Mouse (Mus musculus) forebrain, embryonic 15.5 days (tissue): ENCODE data around the gene Lmo4. TPM values are rescaled to one million over a fixed set of nuclear protein-coding genes. Genes with fewer than 3 reads are reported as not detected.

Source experiments
- ATAC-seq: fragments of 200-750 bp; cut with Nextera tagmentation; replicated peaks from 2 replicates; pipeline ENCODE4 v1.8.0; 2017; ENCODE audit warnings: mild to moderate bottlenecking, moderate TSS enrichment, moderate library complexity
- H3K27ac ChIP-seq: fragments of 300-500 bp; sonication (generic); replicated peaks from 2 replicates; pipeline ENCODE4 v1.5.1; 2015; ENCODE audit warnings: mild to moderate bottlenecking, inconsistent platforms
- H3K27me3 ChIP-seq: fragments of 300-500 bp; sonication (generic); 2 replicates; pipeline ENCODE4 v1.6.1; 2015; ENCODE audit warnings: inconsistent platforms
- H3K36me3 ChIP-seq: fragments of 300-500 bp; sonication (generic); 2 replicates; pipeline ENCODE4 v1.6.1; 2015; ENCODE audit warnings: mild to moderate bottlenecking, inconsistent platforms
- H3K4me1 ChIP-seq: fragments of 300-500 bp; sonication (generic); 2 replicates; pipeline ENCODE4 v1.6.1; 2015; ENCODE audit warnings: inconsistent platforms
- H3K4me2 ChIP-seq: fragments of 300-500 bp; sonication (generic); replicated peaks from 2 replicates; pipeline ENCODE4 v1.6.1; 2015; ENCODE audit warnings: mild to moderate bottlenecking, inconsistent platforms
- H3K4me3 ChIP-seq: fragments of 300-500 bp; sonication (generic); 2 replicates; pipeline ENCODE4 v1.5.1; 2015; ENCODE audit warnings: mild to moderate bottlenecking, inconsistent platforms
- H3K9ac ChIP-seq: fragments of 300-500 bp; sonication (generic); replicated peaks from 2 replicates; pipeline ENCODE4 v1.6.1; 2015; ENCODE audit warnings: mild to moderate bottlenecking, inconsistent platforms
- H3K9me3 ChIP-seq: fragments of 300-500 bp; sonication (generic); 2 replicates; pipeline ENCODE4 v1.6.1; 2016; ENCODE audit warnings: inconsistent platforms
- WGBS: fragments of 180-500 bp; shearing (Covaris S2); methylation state at CpG from one replicate; pipeline ENCODE4 v1.1.7; 2015; ENCODE audit warnings: mixed read lengths; 5-methylcytosine and 5-hydroxymethylcytosine counted together
- polyA plus RNA-seq: library from polyadenylated mRNA; unstranded; fragments of >200 nt; fragmentation: Nextera tagmentation; extraction: Ambion mirVana; gene quantifications from 2 replicates; pipeline ENCODE4 v1.2.1, GENCODE M21; 2015

Gene Lmo4
- polyA plus RNA-seq, 1 experiment from 2014 or later = 136 TPM

DNA sequence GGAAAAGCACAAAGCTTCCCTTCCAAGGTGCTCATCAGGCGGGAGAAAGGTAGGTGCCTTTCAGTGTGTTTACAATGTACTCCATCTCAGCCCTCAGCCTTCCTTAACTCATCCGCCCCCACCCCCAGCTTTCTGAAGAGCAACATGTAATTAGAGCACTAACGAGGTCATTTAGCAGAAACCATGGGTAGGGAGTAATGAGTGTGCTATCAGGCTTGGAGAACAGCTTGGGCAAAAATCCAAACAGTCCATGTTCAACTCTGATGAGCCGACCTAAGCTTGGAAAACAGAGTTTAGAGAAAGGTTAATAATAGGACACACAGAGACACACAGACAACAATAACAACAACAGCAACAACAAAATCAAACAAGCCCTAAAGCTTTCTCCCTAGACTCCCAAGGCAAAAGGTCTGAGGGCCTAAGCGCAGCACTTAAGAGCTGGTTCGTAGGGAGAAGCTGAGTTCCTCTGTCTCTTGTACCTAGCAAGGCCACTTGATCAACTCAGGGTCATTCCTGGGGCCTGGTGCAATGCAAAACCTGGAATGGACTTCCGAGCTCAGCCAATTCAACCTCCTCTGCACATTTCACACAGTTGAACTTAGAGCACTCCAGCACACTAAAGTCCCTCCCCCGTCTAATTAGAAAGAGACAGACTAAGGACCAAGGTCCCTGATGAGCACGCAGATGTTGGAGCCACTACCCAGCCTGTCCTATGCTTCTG, 40.2 kb downstream of the Lmo4 start:
- Histone ChIP-seq H3K9ac (no peak overlapping the region), H3K4me1 (peaks cover 6% of the 10 kb centered on the region), H3K27ac (no peak overlapping the region), H3K4me2 (no peak overlapping the region), H3K9me3 (no peaks in the 10 kb centered on the region), H3K4me3 (no peak overlapping the region), H3K27me3 (peaks cover 11% of the 10 kb centered on the region), H3K36me3 (no peaks in the 10 kb centered on the region)
- peak; percentile 38; the same call in 1 of the 2 replicates for ATAC-seq
- 32% methylated on average over 9 of the region's 9 CpGs for WGBS

DNA sequence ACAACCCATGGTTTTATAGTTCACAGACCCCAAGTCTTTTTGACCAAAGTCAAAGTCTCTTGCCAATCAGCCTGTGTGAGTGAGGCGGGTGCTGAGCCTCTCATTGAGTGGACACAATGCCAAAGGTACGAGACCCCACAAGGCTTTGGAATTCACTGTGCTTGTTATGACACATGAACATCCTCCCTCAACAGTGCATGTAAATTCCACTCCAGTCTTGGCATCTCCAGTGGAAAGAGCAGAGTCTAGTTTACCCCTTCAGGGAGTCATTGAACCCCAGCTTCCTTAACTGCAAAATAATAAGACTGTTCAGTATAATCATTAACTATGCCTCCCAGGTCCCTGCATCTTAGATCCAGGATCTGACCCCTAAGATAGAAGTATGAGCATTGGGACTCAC, 41.3 kb downstream of the Lmo4 start:
- peaks cover 6% of the 10 kb centered on the region for H3K4me1 ChIP-seq
- H3K27me3 ChIP-seq = peaks cover under 1% of the 10 kb centered on the region; the same call in 1 of the 2 replicates
- no peaks in the 10 kb centered on the region for H3K36me3 ChIP-seq
- no peak overlapping the region for H3K27ac ChIP-seq
- H3K9ac ChIP-seq = no peak overlapping the region
- no peak overlapping the region for H3K4me3 ChIP-seq
- ATAC-seq = no peak
- H3K4me2 ChIP-seq = no peak overlapping the region
- WGBS = 90% methylated on average over 2 of the region's 2 CpGs
- H3K9me3 ChIP-seq = no peaks in the 10 kb centered on the region

DNA sequence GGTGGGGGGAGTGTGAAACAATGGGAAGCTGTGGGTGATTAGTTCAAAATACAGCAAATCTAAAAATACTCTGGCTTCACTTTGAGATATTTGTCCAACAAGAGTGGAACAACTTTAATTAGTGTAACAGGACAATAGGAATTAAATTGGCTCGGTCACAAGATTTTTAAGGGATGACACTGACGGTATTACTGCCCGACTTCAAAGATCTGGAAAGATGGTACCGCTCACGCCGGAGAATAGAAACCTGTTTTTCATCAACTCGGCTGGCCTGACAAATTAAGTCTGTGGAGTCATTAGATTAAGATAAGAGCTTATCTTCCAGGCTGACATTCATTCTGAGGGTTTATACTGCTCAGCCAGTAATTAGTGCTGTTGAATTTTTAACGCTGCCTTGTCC, 42.9 kb downstream of the Lmo4 start:
- Histone ChIP-seq H3K27ac (no peak overlapping the region), H3K9me3 (no peaks in the 10 kb centered on the region), H3K4me2 (no peak overlapping the region), H3K9ac (no peak overlapping the region), H3K27me3 (no peaks in the 10 kb centered on the region; the same call in 1 of the 2 replicates), H3K4me1 (peaks cover 6% of the 10 kb centered on the region), H3K36me3 (no peaks in the 10 kb centered on the region), H3K4me3 (no peak overlapping the region)
- 23% methylated on average over 8 of the region's 8 CpGs for WGBS
- ATAC-seq = no peak

DNA sequence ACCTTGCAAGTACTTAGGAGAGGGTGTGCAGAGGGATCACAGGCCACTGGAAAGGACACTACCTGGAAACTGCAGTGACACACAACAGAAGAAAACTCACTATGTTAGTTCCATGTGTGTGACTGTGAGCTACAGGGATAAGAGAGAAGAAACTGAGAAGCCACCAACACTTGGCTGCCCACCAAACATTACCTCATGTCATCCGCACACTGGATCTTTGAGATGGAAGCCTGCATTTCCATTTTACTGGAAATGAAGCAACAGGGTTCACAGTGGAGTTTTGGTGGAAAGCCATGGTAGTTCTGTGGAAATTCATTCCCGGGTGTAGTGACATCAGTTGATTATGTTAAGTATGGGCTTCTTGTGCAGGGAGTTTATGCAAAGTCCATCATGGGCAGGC, 43.8 kb downstream of the Lmo4 start:
- peaks cover 6% of the 10 kb centered on the region for H3K4me1 ChIP-seq
- no peaks in the 10 kb centered on the region for H3K36me3 ChIP-seq
- no peak overlapping the region for H3K27ac ChIP-seq
- H3K4me3 ChIP-seq = no peak overlapping the region
- H3K4me2 ChIP-seq = no peak overlapping the region
- no peak overlapping the region for H3K9ac ChIP-seq
- ATAC-seq = no peak
- 70% methylated on average over 2 of the region's 2 CpGs for WGBS
- H3K9me3 ChIP-seq = no peaks in the 10 kb centered on the region
- no peaks in the 10 kb centered on the region; the same call in 1 of the 2 replicates for H3K27me3 ChIP-seq

DNA sequence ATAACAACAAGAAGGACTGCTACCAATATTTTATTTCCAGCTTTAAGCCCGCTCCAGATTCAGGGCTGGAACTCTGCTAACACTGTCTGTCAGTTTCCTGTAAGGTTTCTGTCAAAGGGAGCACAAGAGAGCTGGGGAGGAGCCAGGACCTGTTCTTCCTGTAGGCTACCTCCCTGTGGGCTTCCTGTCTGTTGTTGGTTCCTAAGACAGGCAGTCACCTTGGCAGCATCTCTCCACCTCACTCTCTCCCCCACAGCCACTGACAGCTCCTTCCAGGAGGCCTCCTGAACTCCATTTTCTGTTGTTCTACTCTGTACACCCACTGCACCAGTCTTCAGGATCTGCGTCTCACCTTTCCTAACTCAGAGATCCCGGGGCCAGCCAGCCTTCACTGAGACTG, 49.3 kb downstream of the Lmo4 start:
- no peak for ATAC-seq
- no peak overlapping the region for H3K9ac ChIP-seq
- 80% methylated on average over 3 of the region's 3 CpGs for WGBS
- no peaks in the 10 kb centered on the region for H3K4me1 ChIP-seq
- no peaks in the 10 kb centered on the region; the same call in 1 of the 2 replicates for H3K27me3 ChIP-seq
- H3K4me3 ChIP-seq = no peak overlapping the region
- no peaks in the 10 kb centered on the region for H3K9me3 ChIP-seq
- H3K4me2 ChIP-seq = no peak overlapping the region
- no peaks in the 10 kb centered on the region for H3K36me3 ChIP-seq
- no peak overlapping the region for H3K27ac ChIP-seq

DNA sequence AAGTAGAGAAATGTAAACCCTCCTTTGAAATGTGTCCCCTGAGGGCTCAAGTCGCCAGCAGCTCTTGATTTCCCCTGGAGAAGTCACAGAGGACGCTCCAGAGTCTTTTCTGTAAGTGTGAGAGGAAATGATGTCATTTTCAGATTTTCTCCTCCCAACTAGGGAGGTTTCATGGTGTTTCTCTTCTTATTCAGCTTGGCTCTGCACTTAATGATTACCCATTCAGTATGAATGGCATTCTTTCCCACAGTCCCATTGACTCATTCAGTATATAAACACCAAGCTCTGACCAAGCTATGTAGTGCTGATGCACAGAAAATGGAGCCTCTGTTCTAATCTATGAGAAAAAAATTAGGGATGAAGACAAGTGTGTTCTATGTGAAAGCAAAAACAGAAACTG, 51.6 kb downstream of the Lmo4 start:
- Histone ChIP-seq H3K27ac (no peak overlapping the region), H3K27me3 (no peaks in the 10 kb centered on the region; the same call in 1 of the 2 replicates), H3K9ac (no peak overlapping the region), H3K4me2 (no peak overlapping the region), H3K4me3 (no peak overlapping the region), H3K4me1 (no peaks in the 10 kb centered on the region), H3K9me3 (no peaks in the 10 kb centered on the region), H3K36me3 (no peaks in the 10 kb centered on the region)
- no peak for ATAC-seq
- WGBS = 53% methylated on average over 2 of the region's 2 CpGs

DNA sequence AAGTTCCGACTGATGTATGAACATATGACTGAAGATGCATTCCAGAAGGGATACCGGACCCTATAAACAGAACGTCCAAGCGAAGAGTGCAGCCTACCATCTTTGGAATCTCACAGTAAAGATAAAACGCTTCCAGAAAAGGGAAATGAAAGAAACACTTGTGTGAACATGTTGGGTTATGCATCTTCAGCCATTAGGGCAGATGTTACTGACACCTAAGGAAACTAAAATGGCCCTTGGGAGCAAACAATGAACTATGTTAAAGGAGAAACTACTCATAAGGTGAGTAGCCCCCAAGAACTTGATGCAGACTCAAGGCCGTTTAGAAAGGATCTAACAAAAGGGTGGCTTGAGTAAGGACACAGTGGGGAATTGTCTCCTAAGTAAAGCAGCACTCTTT, 54.0 kb downstream of the Lmo4 start:
- Histone ChIP-seq H3K9me3 (no peaks in the 10 kb centered on the region), H3K4me3 (no peak overlapping the region), H3K36me3 (no peaks in the 10 kb centered on the region), H3K4me1 (no peaks in the 10 kb centered on the region), H3K27ac (no peak overlapping the region), H3K4me2 (no peak overlapping the region), H3K27me3 (no peaks in the 10 kb centered on the region), H3K9ac (no peak overlapping the region)
- 93% methylated on average over 6 of the region's 6 CpGs for WGBS
- ATAC-seq = no peak

DNA sequence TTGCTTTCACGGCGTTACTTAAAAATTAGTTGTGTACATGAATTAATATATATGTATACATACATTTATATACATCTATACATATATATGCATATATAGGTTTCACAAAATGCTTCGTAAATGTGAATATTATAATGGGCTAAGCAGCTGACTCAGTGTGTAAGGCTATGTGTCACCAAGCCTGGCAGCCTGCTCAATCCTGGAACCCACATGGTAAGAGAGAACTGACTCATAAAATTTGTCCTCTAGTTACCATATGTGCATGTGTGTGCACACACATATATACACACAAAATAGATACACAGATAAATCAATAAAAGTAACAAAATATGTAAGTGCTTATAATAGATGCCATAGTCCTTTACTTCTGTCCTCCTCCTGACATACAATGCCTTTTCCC, 56.8 kb downstream of the Lmo4 start:
- no peak for ATAC-seq
- no peak overlapping the region for H3K9ac ChIP-seq
- H3K27ac ChIP-seq = no peak overlapping the region
- no peaks in the 10 kb centered on the region for H3K9me3 ChIP-seq
- H3K4me3 ChIP-seq = no peak overlapping the region
- 97% methylated on average over 3 of the region's 3 CpGs for WGBS
- H3K4me2 ChIP-seq = no peak overlapping the region
- no peaks in the 10 kb centered on the region for H3K4me1 ChIP-seq
- H3K36me3 ChIP-seq = no peaks in the 10 kb centered on the region
- no peaks in the 10 kb centered on the region for H3K27me3 ChIP-seq

DNA sequence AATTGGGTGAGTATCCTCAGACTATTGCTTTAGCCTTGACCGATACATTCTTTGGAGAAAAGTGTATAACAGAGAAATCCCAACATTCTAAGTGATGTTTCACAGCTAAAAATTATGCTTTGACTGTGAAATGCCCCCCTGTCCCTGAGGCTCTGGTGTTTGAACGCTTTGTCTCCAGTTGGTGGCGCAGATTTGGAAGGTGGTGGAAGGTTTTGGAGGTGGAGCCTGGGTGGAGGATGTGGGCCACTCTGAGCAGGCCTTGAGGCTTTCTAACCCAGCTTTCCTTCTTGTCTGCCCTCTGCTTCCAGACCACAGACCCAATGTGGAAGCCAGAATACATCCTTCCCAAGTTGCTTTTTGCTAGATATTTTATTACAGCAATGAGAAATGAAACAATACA, 57.8 kb downstream of the Lmo4 start:
- Histone ChIP-seq H3K9ac (no peak overlapping the region), H3K4me1 (no peaks in the 10 kb centered on the region), H3K27me3 (no peaks in the 10 kb centered on the region), H3K4me3 (no peak overlapping the region), H3K4me2 (no peak overlapping the region), H3K27ac (no peak overlapping the region), H3K36me3 (no peaks in the 10 kb centered on the region), H3K9me3 (no peaks in the 10 kb centered on the region)
- 91% methylated on average over 3 of the region's 3 CpGs for WGBS
- ATAC-seq = no peak

DNA sequence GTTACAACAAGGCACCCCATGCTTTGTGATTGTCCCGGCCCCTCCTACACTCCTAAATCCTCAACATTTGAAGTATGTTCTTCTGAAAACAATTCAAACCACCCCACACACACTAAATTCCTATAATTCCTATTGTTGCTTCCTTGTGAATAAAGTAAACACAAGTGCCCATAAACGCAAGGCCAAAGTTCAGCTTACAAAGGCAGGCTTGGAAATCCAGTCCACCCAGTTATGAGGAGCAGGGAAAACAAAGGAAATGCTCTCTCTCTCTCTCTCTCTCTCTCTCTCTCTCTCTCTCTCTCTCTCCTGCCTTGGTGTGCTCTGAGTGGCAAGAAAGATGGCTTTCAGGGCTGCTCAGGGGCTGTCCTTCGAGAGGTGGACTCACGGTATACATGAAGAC, 61.0 kb downstream of the Lmo4 start:
- no peak for ATAC-seq
- no peaks in the 10 kb centered on the region for H3K4me1 ChIP-seq
- H3K36me3 ChIP-seq = no peaks in the 10 kb centered on the region
- H3K27me3 ChIP-seq = no peaks in the 10 kb centered on the region
- no peak overlapping the region for H3K27ac ChIP-seq
- no peak overlapping the region for H3K4me2 ChIP-seq
- H3K9me3 ChIP-seq = no peaks in the 10 kb centered on the region
- WGBS = 88% methylated on average over 4 of the region's 4 CpGs
- H3K9ac ChIP-seq = no peak overlapping the region
- H3K4me3 ChIP-seq = no peak overlapping the region

DNA sequence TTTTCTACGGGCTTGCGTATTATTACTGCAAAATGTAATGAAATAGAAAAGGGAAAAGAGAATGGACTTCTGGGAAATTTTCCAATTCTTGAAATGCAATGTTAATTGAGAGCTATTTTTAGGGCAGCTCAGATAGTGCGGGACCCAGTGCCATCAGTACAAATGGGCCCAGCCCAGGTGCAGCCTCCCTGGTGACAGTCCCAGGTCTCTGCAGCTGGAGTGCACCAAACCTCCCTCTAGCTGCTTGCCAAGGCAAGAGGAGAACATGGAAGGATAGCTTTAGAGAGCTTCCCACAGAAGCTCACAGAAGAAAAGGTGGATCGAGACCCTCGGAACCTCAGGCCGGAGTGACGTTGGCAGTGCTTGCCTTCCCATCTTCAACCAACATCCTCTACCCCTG, 62.1 kb downstream of the Lmo4 start:
- no peaks in the 10 kb centered on the region for H3K4me1 ChIP-seq

DNA sequence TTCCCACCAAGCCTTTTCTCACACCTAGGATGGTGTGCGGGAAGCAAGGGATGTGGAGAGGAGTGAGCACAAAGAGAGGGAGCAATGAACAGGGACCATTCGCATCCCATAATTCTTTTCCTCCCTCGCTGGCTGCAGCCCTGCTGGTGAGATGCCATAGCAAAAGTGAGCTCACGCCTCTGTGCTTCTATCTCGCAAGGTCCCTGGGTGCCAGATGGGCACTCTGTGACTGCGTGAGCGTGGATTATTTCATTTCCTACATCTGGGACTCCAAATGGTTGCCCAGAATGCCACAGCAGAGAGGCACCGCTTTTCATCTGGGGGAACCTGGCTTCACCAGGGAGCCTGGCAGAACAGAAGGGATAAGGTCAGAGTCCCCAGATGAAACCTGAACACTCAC, 63.2 kb downstream of the Lmo4 start:
- Histone ChIP-seq H3K27me3 (no peaks in the 10 kb centered on the region), H3K4me1 (no peaks in the 10 kb centered on the region), H3K4me3 (no peak overlapping the region), H3K9me3 (no peaks in the 10 kb centered on the region), H3K27ac (no peak overlapping the region), H3K9ac (no peak overlapping the region), H3K36me3 (no peaks in the 10 kb centered on the region), H3K4me2 (no peak overlapping the region)
- ATAC-seq = 0 out of 2 replicates have a peak, but pooled peaks have one; percentile 32
- WGBS = 69% methylated on average over 8 of the region's 8 CpGs

More for the DNA sequence above, 62.1 kb downstream of the Lmo4 start:
- Histone ChIP-seq H3K9me3 (no peaks in the 10 kb centered on the region), H3K27ac (no peak overlapping the region), H3K9ac (no peak overlapping the region), H3K4me3 (no peak overlapping the region), H3K27me3 (no peaks in the 10 kb centered on the region), H3K4me2 (no peak overlapping the region), H3K36me3 (no peaks in the 10 kb centered on the region)
- no peak for ATAC-seq
- 81% methylated on average over 7 of the region's 7 CpGs for WGBS

DNA sequence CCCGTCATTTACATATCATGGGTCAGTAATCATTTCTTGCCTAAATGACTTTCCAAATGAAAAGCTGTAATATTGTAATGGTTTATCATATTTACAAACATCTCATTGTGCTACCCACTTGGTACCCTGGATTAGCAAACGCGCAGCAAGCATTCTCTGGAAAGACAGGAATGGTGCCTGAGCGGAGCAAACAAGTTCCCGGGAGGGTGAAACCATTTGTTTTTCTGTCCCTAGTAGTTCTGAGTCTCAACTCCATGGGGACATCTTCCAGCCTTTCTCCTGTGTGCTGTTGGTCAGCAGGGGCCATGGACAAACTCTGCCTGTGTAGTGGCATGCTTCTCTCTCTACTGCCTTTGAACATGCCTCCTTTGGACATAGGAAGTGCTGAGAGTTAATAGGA, 64.2 kb downstream of the Lmo4 start:
- ATAC-seq = no peak
- Histone ChIP-seq H3K9ac (no peak overlapping the region), H3K4me1 (no peaks in the 10 kb centered on the region), H3K4me2 (no peak overlapping the region), H3K27me3 (no peaks in the 10 kb centered on the region), H3K36me3 (no peaks in the 10 kb centered on the region), H3K27ac (no peak overlapping the region), H3K9me3 (no peaks in the 10 kb centered on the region), H3K4me3 (no peak overlapping the region)
- 93% methylated on average over 5 of the region's 5 CpGs for WGBS
